Comparison of ENCODE assay signal across 19 mouse cellular contexts in genomic region chr12:80209914-80210313, GRCm38 (mm10). TPM values are rescaled to one million over a fixed set of nuclear protein-coding genes. Genes with fewer than 3 reads are reported as not detected.
DNase-seq lines count a peak whose midpoint lies in the region; ATAC-seq and TF ChIP-seq lines count a peak whose summit lies in the region.
"Had no signal": no experiment of that assay in that cellular context is flagged by ENCODE, and none has a peak within 500 bp of the region (broad histone marks: within the 10 kb centered on the region; RNA-seq: fewer than 3 reads in every experiment).

No protein-coding gene starts in this region.

- peak overlapping the region; percentile 33; the same call in 1 of the 2 replicates for H3K27ac ChIP-seq in heart, postnatal 0 days (ENCODE audit: low read depth)
- H3K27ac ChIP-seq in heart, adult 2 months: no peak overlapping the region
- H3K27ac ChIP-seq in ES-E14 (ENCODE audit: insufficient read depth, low read depth, low read length, poor library complexity, severe bottlenecking): peak overlapping the region; percentile 52; the same call in 1 of the 2 replicates
- H3K27ac ChIP-seq: forebrain, embryonic 13.5 days had no signal

- TF ChIP-seq EP300 in heart, postnatal 0 days (IDR thresholded peaks at IDR 0.05; ENCODE audit: low read depth): no peak
- no peak for TF ChIP-seq EP300 in heart, adult 2 months (IDR thresholded peaks at IDR 0.05; ENCODE audit: insufficient read depth, low read depth, low read length)

- no peaks in the 10 kb centered on the region; the same call in none of the 2 replicates for H3K79me2 ChIP-seq in heart, adult 2 months (replicated peaks; ENCODE audit: control insufficient read depth, insufficient read depth, low read length)

- intact Hi-C loops in heart, adult 2 months (cut with DNase I): loop anchor here (5.0 kb wide), 1 partner anchor 117 kb away; no protein-coding TSS in a partner anchor

- no peak for TF ChIP-seq CTCF in heart, postnatal 0 days (IDR thresholded peaks at IDR 0.05; ENCODE audit: low read depth)
- no peak for TF ChIP-seq CTCF in heart, adult 2 months (IDR thresholded peaks at IDR 0.05)
- no peak for TF ChIP-seq CTCF in E14TG2a.4 (conservative IDR thresholded peaks at IDR 0.05; ENCODE audit: low read length)

- in situ Hi-C loops in ES-E14 (cut with MboI; ENCODE audit: low sequenced_read_pairs in 2 of 2, unreplicated experiment in 2 of 2): no loop called here

- H3K4me2 ChIP-seq in heart, postnatal 0 days (ENCODE audit: low read depth, low read length): no peak overlapping the region
- H3K4me2 ChIP-seq: forebrain, embryonic 13.5 days; midbrain, embryonic 11.5 days had no signal

- DNase-seq in heart, postnatal 0 days (ENCODE audit: low spot score): no peak
- DNase-seq in heart, adult 2 months: no peak
- no peak for DNase-seq in ES-E14 (ENCODE audit: low read depth, low spot score)
- no peak for DNase-seq in spleen, postnatal 10 days (ENCODE audit: low spot score in 2 of 2)
- DNase-seq in frontal cortex, postnatal 10 days (ENCODE audit: low spot score in 2 of 2): no peak
- DNase-seq: adrenal gland, postnatal 25 days; cerebellum, adult 18-20 months; kidney, adult 8-10 months; kidney, postnatal 4 days; liver; lung, adult 2 months; thymus, adult 2 months had no signal

- no peaks in the 10 kb centered on the region for H3K9me3 ChIP-seq in heart, postnatal 0 days (replicated peaks; ENCODE audit: control insufficient read depth, low read length)
- H3K9me3 ChIP-seq in E14TG2a.4 (ENCODE audit: low read length) (no peaks in the 10 kb centered on the region), ES-E14 (ENCODE audit: control insufficient read depth, insufficient read depth, low read depth, low read length) (no peaks in the 10 kb centered on the region)
- H3K9me3 ChIP-seq: embryonic facial prominence, embryonic 10.5 days; forebrain, embryonic 13.5 days had no signal

- WGBS in heart, postnatal 0 days: 65% methylated on average over 4 of the region's 4 CpGs
- 68% methylated on average over 4 of the region's 4 CpGs for WGBS in heart, adult 2 months

- H3K36me3 ChIP-seq in heart, postnatal 0 days (replicated peaks; ENCODE audit: control insufficient read depth, insufficient read depth, low read length): peaks cover 20% of the 10 kb centered on the region
- no peaks in the 10 kb centered on the region for H3K36me3 ChIP-seq in heart, adult 2 months (ENCODE audit: control insufficient read depth, insufficient read depth, low read length)
- H3K36me3 ChIP-seq in E14TG2a.4 (ENCODE audit: insufficient read depth, low read length): peaks cover 76% of the 10 kb centered on the region
- peaks cover 7% of the 10 kb centered on the region; the same call in 1 of the 2 replicates for H3K36me3 ChIP-seq in ES-E14 (ENCODE audit: control insufficient read depth, insufficient read depth, low read length, poor library complexity, severe bottlenecking)

- peaks cover 56% of the 10 kb centered on the region for H3K4me1 ChIP-seq in heart, postnatal 0 days (ENCODE audit: control insufficient read depth, insufficient read depth)
- peaks cover 13% of the 10 kb centered on the region for H3K4me1 ChIP-seq in heart, adult 2 months (ENCODE audit: control insufficient read depth, insufficient read depth, low read length)
- H3K4me1 ChIP-seq in E14TG2a.4 (replicated peaks; ENCODE audit: low read depth, low read length) (peaks cover 83% of the 10 kb centered on the region), ES-E14 (ENCODE audit: control insufficient read depth in 2 of 2, insufficient read depth in 2 of 2, low read length in 2 of 2, poor library complexity in 1 of 2) (peaks cover 12 to 32% of the 10 kb centered on the region in 2 experiments)

- H3K27me3 ChIP-seq in heart, postnatal 0 days (ENCODE audit: control insufficient read depth, insufficient read depth, low read length): no peaks in the 10 kb centered on the region
- no peaks in the 10 kb centered on the region for H3K27me3 ChIP-seq in heart, adult 2 months (ENCODE audit: control insufficient read depth, insufficient read depth, low read length)
- no peaks in the 10 kb centered on the region for H3K27me3 ChIP-seq in E14TG2a.4 (ENCODE audit: insufficient read depth, low read length)
- H3K27me3 ChIP-seq: forebrain, embryonic 13.5 days had no signal

- ATAC-seq in heart, postnatal 0 days (ENCODE audit: insufficient read depth, low read depth): no peak
- ATAC-seq in neutrophil, adult 5-6 weeks (ENCODE audit: extremely low read depth, insufficient number of reproducible peaks, low FRiP score, poor library complexity, severe bottlenecking): peak; percentile 37; the same call in 1 of the 2 replicates
- ATAC-seq: activated CD4-positive, CD25-positive, alpha-beta regulatory T cell, adult 4 months; forebrain, embryonic 13.5 days; hindbrain, embryonic 16.5 days had no signal

- no peak for TF ChIP-seq POLR2A in heart, adult 2 months (IDR thresholded peaks at IDR 0.05; ENCODE audit: insufficient read depth, low read depth, low read length)

- no peak overlapping the region for H3K4me3 ChIP-seq in heart, postnatal 0 days (ENCODE audit: low read depth, low read length)
- H3K4me3 ChIP-seq in heart, adult 2 months: no peak overlapping the region
- peak overlapping the region; percentile 45 for H3K4me3 ChIP-seq in E14TG2a.4 (replicated peaks; ENCODE audit: low read length)
- H3K4me3 ChIP-seq in ES-E14 (ENCODE audit: insufficient read depth in 1 of 2, low read depth in 1 of 2, low read length in 2 of 2, poor library complexity in 1 of 2, severe bottlenecking in 1 of 2): no peak overlapping the region
- H3K4me3 ChIP-seq: embryonic facial prominence, embryonic 10.5 days; forebrain, embryonic 13.5 days had no signal

- no peak overlapping the region for H3K9ac ChIP-seq in heart, postnatal 0 days (replicated peaks; ENCODE audit: low read depth, low read length)
- no peak overlapping the region for H3K9ac ChIP-seq in heart, adult 2 months (ENCODE audit: low read depth, low read length)
- peak overlapping the region; percentile 4; the same call in 1 of the 2 replicates for H3K9ac ChIP-seq in ES-E14 (ENCODE audit: insufficient read depth, low read depth, low read length, poor library complexity, severe bottlenecking)
- H3K9ac ChIP-seq: forebrain, embryonic 13.5 days had no signal

TF ChIP-seq in ES-E14, 5 proteins besides CTCF, POLR2A, EP300 and RAD21:
- TF ChIP-seq MAFK (IDR thresholded peaks at IDR 0.05; ENCODE audit: insufficient read depth, low read depth, low read length) (no peak), ZNF384 (IDR thresholded peaks at IDR 0.05; ENCODE audit: low read depth, low read length) (no peak), HCFC1 (IDR thresholded peaks at IDR 0.05; ENCODE audit: borderline replicate concordance, insufficient read depth, low read length) (no peak), ZC3H11A (IDR thresholded peaks at IDR 0.05; ENCODE audit: borderline replicate concordance, low read depth, low read length) (no peak), CHD2 (IDR thresholded peaks at IDR 0.05; ENCODE audit: low read depth, low read length) (no peak)
TF ChIP-seq in ES-E14: peak in this region for 0.

RNA-seq across cellular contexts. Expression of gene Actn1, which starts 50.3 kb away (rescaled TPM):
- total RNA-seq in heart, postnatal 0 days (2014; rRNA removed; ENCODE audit: low replicate concordance): 53.0 and 85.3 TPM in 2 replicates
- 13.8 and 15.7 TPM in 2 replicates for polyA plus RNA-seq in heart, postnatal 0 days (2015; fragmentation: Nextera tagmentation; extraction: Ambion mirVana)
- 10 to 100 TPM; 30.6 to 31.7 TPM for total RNA-seq in heart, adult 2 months (2021)
- 29.0 and 31.1 TPM in 2 replicates for polyA plus RNA-seq in heart, adult 2 months (2012; rRNA removed)
- total RNA-seq in ES-E14 (2012; rRNA removed): 235 and 255 TPM in 2 replicates
- 117 and 126 TPM in 2 replicates for total RNA-seq in neutrophil, adult 5-6 weeks (2017)
